Comparison of ENCODE assay signal across 8 mouse cellular contexts in genomic region chr2:63702333-63703096, GRCm38 (mm10).
DNase-seq lines count a peak whose midpoint lies in the region; ATAC-seq and TF ChIP-seq lines count a peak whose summit lies in the region.

No protein-coding gene starts in this region.

- H3K27me3 ChIP-seq in heart, embryonic 10.5 days (ENCODE audit: insufficient read depth, poor library complexity, severe bottlenecking), result no peaks in the 10 kb centered on the region
- no peaks in the 10 kb centered on the region for H3K27me3 ChIP-seq in limb, embryonic 14.5 days (ENCODE audit: control insufficient read depth, insufficient read depth, low read length)
- H3K27me3 ChIP-seq in midbrain, embryonic 16.5 days (ENCODE audit: control insufficient read depth, insufficient read depth, low read depth, low read length), result no peaks in the 10 kb centered on the region

- H3K4me3 ChIP-seq in heart, embryonic 10.5 days, result peak overlapping the region; percentile 58
- H3K4me3 ChIP-seq in limb, embryonic 14.5 days (replicated peaks; ENCODE audit: low read length), result peak overlapping the region; percentile 33
- peak overlapping the region; percentile 42 for H3K4me3 ChIP-seq in midbrain, embryonic 16.5 days (ENCODE audit: low read depth, low read length)

- TF ChIP-seq POLR2A in limb, embryonic 14.5 days (IDR thresholded peaks at IDR 0.05; ENCODE audit: borderline replicate concordance, extremely low read depth, insufficient read depth, insufficient read length), result no peak

- peaks cover 14% of the 10 kb centered on the region; the same call in 1 of the 2 replicates for H3K4me1 ChIP-seq in heart, embryonic 10.5 days
- peaks cover 9% of the 10 kb centered on the region for H3K4me1 ChIP-seq in limb, embryonic 14.5 days (ENCODE audit: control insufficient read depth, insufficient read depth, low read length)
- peaks cover 13% of the 10 kb centered on the region for H3K4me1 ChIP-seq in midbrain, embryonic 16.5 days (ENCODE audit: control insufficient read depth, insufficient read depth, low read length)

- no peaks in the 10 kb centered on the region for H3K36me3 ChIP-seq in heart, embryonic 10.5 days
- H3K36me3 ChIP-seq in limb, embryonic 14.5 days (ENCODE audit: control insufficient read depth, insufficient read depth, low read length), result no peaks in the 10 kb centered on the region
- no peaks in the 10 kb centered on the region for H3K36me3 ChIP-seq in midbrain, embryonic 16.5 days (ENCODE audit: control insufficient read depth, insufficient read depth, low read length)

- H3K9me3 ChIP-seq in heart, embryonic 10.5 days, result no peaks in the 10 kb centered on the region
- no peaks in the 10 kb centered on the region for H3K9me3 ChIP-seq in limb, embryonic 14.5 days (ENCODE audit: control insufficient read depth, low read length)
- no peaks in the 10 kb centered on the region for H3K9me3 ChIP-seq in midbrain, embryonic 16.5 days (replicated peaks; ENCODE audit: control insufficient read depth, low read length, poor library complexity, severe bottlenecking)

- DNase-seq in adrenal gland, adult 8-10 months, result peak; percentile 2
- peak; percentile 90 for DNase-seq in embryo, embryonic 11 days
- DNase-seq in heart, embryonic 10.5 days (ENCODE audit: low spot score), result peak; percentile 90
- DNase-seq in kidney, adult 9 months, result peak; percentile 58
- DNase-seq in limb, embryonic 14.5 days (ENCODE audit: low spot score), result peak; percentile 62
- peak; percentile 52 for DNase-seq in testis, postnatal 10 days (ENCODE audit: low spot score)

- under 1% methylated on average over 22 of the region's 22 CpGs for WGBS in heart, embryonic 10.5 days
- WGBS in limb, embryonic 14.5 days, result 1% methylated on average over 20 of the region's 22 CpGs
- WGBS in midbrain, embryonic 16.5 days, result under 1% methylated on average over 22 of the region's 22 CpGs

- peak; percentile 91 for ATAC-seq in limb, embryonic 14.5 days (ENCODE audit: low FRiP score, low read depth)
- ATAC-seq in midbrain, embryonic 16.5 days, result peak; percentile 94
- no peak for ATAC-seq in erythroid progenitor cell, adult 5-6 weeks (replicated peaks; ENCODE audit: low FRiP score, poor library complexity, severe bottlenecking)

- H3K9ac ChIP-seq in limb, embryonic 14.5 days (ENCODE audit: low read depth, low read length, severe bottlenecking), result peak overlapping the region; percentile 45
- peak overlapping the region; percentile 70 for H3K9ac ChIP-seq in midbrain, embryonic 16.5 days (ENCODE audit: low read depth, low read length)

- peak overlapping the region; percentile 70 for H3K4me2 ChIP-seq in limb, embryonic 14.5 days (replicated peaks; ENCODE audit: low read depth, low read length, severe bottlenecking)
- peak overlapping the region; percentile 80 for H3K4me2 ChIP-seq in midbrain, embryonic 16.5 days (ENCODE audit: low read length)

- peak overlapping the region; percentile 86 for H3K27ac ChIP-seq in heart, embryonic 10.5 days
- no peak overlapping the region for H3K27ac ChIP-seq in limb, embryonic 14.5 days (replicated peaks; ENCODE audit: low read depth, low read length)
- peak overlapping the region; percentile 61 for H3K27ac ChIP-seq in midbrain, embryonic 16.5 days (ENCODE audit: low read length)

Comparison
In these comparisons a context has a peak if more than half of its experiments do, and no peak if none do; other contexts are left out.
1. DNase-seq: peak in every context shown above with its lines; median percentile 90 in embryo, embryonic 11 days; 90 in heart, embryonic 10.5 days; 62 in limb, embryonic 14.5 days; 58 in kidney, adult 9 months; 52 in testis, postnatal 10 days; 2 in adrenal gland, adult 8-10 months.